Mouse (Mus musculus) B cell, adult 2 months (primary cell): ENCODE measurements around the gene Elane.

Experiments
- DNase-seq, 2 experiments: peaks; one replicate each; pipeline ENCODE4 v3.0.0; 2022

Gene Elane

DNA sequence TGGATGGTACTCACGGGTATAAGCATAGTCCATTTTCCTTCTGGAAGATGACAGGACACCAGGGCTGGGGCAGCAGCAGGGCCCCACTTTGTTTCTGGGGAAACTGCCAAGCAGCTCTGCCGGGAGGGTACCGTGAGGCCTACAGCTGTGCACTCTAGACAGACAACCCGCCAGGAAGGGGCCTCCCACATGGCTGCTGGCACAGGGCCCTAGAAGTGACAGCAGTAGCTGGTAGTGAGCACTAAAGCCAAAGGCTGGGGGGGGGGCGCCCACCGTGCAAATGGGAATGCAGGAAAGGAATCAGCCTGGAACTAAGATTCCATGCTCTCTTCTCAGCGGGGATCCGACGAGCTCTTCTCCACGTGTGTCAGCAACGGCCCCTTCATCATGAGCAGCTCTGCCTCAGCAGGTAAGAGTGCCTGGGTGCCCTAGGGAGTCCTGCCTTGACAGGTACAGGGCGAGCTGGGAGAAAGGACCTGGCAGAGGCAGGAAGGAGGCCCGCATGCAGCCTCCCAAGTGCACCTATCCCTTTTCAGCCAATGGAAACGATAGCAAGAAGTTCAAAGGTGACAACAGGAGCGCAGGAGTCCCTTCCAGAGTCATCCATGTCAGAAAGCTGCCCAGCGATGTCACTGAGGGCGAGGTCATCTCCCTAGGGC lies 27.5 kb upstream of the Elane start:
- no peak for DNase-seq

DNA sequence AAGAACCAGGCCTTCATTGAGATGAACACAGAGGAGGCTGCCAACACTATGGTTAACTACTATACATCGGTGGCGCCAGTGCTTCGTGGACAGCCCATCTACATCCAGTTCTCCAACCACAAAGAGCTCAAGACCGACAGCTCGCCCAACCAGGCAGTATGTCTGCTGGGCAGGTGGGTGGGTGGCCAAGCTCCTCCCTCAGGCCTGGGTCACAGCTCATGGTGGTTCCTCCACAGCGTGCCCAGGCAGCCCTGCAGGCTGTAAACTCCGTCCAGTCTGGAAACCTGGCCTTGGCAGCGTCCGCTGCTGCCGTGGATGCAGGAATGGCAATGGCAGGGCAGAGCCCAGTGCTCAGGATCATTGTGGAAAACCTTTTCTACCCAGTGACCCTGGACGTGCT lies 26.9 kb upstream of the Elane start:
- DNase-seq = no peak

DNA sequence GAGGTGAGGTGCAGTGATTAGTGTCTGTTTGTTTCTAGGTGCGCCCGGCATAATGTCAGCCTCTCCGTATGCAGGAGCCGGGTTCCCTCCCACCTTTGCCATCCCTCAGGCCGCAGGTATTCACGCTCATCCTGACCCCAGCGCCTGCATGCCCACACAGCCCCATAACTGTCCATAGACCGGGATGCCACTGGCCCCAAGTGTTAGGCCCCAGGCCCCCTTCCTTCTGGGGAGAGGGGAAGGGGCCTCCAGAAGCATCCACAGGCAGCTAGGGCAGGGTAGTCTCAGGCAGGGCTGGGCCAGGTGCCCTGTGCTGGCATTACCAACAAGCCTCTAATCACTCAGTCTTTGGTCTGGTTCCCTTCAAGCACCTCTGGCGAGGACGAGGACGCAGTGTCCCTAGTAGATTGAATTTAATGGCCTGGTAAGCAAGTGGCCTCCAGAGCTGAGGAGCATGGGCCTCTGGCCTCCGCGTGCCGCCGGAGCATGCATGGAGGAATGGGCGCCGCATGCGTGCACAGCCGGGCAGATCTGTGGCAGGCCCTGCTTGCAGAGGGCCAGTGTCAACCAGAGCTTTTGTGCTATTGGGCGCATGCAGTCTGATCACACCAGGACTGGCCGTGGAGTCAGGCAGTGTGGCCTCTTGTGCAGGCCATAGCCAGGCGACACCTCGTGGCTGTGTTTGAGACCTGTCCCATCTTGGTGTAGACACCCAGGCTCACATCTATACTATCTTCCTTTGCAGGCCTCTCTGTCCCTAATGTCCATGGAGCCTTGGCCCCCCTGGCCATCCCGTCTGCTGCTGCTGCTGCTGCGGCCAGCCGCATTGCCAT lies 25.8 kb upstream of the Elane start:
- DNase-seq = no peak

DNA sequence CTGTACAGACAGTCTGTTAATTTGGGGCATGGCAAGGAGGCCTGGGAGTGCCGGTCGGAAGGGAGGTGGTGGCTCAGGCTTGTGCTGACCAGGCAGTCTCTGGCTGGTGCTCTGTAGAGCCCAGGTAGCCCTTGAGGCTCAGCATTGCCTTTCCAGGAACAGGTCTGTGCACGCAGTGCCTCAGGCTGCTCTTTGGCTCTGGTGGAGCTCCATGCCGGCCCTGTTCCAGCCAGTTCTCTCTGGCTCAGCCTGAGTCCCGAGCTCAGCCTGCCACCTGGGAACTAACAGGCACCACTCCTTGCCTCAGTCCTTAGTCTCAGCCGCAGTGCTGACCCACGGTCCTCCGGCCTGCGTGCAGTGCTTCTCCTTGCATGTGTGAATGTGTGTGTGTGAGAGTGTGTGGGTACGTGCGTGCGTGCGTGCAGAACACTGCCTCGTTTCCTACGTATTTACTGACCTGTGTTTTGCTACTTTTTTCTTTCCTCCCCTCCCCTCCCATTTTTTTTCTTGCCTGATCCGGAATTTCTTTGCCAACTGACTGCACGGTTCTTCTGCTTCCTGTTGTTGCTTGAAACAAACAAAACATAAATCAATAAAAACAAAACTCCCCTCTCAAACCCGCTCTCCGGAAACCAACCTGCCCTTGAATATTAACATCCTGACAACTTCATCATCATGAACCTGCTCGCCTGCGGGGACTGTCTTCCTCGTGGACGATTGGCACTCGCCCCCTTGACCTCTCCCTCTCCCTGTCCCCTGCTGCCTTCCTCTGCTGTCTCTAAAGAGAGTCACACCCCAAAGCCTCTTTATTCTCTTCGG lies 24.6 kb upstream of the Elane start:
- DNase-seq = no peak

DNA sequence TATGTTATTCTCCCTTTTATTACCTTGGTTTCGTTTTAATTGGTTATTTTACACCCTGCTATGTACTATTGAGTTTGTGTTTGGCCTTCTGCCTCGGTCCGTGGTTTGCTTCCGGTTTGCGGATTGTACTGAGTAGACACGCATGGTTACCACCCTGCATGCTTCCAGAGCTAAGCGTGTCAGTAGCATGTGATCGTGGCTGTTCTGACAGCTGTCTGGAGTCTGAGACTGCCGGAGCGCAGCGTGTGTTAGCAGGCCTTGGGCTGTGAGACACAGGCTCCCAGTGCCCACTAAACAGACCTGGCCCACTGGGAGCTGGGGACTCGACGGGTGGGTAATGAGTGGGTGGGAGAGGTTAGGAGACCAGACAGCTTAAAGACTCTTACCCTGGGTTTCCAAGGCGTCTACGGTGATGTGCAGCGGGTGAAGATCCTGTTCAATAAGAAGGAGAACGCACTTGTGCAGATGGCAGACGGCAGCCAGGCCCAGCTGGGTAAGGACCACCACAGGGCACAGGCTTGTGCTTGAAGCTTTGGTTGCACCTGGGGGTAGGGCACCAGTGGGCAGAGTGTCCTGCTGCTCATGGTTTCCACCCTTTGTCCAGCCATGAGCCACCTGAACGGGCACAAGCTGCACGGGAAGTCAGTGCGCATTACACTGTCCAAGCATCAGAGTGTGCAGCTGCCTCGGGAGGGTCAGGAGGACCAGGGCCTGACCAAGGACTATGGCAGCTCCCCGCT lies 23.8 kb upstream of the Elane start:
- no peak for DNase-seq

DNA sequence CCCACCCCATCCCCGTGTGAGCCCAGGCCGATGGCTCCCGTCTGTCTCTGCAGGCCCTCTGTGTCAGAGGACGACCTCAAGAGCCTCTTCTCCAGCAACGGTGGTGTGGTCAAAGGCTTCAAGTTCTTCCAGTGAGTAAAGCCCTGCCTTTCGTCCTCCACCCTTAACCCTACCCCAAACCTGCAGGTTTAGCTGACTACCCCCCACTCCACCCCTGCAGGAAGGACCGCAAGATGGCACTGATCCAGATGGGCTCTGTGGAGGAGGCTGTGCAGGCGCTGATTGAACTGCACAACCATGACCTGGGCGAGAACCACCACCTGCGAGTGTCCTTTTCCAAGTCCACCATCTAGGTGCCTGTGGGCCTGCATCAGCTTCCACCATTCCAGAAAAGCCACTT lies 23.1 kb upstream of the Elane start:
- no peak for DNase-seq

DNA sequence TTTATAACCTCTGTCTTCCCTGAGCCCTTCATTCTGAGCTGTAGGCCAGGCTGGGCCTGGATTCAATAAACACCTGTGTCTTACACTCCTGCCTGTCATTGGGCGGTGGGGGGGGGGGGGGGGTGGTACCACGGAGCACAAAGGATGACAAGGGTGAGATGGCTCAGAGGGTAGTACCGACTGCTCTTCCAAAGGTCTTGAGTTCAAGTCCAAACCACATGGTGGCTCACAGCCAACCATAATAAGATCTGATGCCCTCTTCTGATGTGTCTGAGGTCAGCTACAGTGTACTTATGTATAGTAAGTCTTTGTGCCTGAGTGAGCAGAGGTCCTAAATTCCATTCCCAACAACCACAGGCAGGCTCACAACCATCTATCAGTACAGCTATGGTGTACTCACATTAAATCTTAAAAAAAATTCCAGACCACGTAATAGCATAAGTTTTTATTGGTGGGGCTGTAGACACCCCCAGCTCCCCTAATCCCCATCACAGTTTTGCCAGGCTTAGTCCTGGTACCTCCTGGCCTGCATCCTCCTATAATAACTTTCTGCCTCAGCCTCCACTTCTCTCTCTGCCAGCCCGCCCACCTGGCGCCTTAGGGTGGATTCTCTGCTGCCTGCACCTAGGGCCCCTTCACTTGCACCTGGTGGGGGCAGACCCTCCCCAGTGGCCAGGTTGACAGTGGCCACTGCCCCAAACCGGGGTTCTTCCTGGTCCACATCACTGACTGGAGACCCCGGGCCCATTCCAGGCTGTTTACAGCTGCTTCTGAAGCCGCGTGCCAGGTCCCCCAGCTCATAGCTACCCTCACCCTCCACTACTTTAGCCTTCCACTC lies 21.5 kb upstream of the Elane start:
- DNase-seq = no peak

DNA sequence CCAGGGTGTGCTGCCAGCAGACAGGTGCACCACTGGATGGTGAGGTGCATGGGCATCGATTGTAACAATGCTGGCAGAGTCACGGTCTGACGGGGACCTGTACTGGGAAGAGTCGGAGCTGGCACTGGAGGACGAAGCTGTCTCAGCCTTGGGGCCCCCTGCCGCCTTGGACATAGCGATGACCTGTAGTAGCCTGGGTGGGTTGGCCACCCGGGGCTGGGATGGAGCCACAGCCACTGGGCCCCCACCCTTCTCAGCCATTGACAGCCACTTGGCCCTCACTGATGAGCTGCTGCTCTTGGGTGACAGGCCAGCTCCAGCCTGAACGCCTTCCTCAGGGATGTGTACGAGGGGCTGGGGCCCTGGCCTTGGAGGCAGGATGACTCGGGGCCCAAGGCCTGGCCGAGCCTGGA lies 20.9 kb upstream of the Elane start:
- no peak for DNase-seq

DNA sequence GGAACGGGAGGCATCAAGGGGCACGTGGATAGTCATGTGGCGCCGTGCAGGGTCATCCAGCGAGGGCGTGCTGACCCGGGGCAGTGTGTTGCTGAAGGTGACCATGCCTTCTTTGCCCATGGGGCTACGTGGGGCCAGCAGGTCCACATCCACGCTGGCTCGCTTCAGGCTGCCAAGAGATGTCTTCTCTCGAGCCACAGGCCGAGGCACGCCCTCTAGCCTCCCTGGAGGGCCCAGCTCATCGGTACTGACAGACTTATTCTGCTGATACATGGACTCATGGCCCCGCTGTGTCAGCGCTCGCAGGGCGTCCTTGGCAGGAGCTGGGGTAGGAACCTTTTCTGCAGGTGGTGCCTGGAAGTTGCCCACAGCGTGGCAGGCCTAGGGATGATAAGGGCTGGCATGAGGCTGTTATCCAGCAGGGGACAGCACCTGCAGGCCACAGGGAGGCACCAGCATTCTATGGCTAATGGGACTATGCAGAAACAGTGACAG lies 20.2 kb upstream of the Elane start:
- no peak for DNase-seq

DNA sequence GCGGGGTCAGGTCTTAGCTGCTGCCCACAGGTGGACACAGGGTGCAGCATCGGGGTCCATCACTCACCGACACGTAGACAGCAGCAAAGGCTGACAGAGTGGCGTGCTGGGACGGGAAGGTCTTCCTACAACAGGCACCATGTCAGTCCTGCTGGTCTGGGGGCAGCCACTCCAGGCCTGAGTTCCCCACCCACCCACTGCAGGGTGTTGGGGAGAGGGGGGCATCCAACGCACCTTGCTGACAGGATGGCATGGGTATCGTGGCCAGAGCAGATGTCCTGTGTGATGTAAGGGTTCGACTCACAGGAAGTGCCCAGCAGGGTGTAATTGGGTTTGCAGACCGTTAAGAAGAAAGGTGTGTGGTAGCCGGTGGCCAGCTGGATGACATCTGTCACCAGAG lies 19.4 kb upstream of the Elane start:
- DNase-seq = no peak

DNA sequence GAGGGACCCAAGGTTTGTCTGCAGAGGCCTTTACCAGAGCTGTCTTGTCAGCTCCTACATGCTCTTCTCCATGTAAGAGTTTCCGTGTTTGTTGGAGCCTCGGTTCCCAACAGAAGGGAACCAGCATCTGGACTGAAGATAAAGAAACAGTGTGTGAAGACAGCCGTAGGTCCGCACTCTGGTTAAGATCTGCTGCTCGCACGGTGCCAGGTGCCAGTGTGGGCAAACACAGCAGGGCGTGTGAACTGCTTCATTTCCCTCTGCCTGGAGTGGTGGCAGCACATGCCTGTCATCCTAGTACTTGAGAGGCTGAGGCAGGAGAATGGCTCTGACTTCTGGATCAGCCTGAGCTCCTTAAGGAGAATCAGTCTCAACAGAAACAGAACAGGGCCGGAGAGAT lies 14.2 kb upstream of the Elane start:
- DNase-seq = no peak

DNA sequence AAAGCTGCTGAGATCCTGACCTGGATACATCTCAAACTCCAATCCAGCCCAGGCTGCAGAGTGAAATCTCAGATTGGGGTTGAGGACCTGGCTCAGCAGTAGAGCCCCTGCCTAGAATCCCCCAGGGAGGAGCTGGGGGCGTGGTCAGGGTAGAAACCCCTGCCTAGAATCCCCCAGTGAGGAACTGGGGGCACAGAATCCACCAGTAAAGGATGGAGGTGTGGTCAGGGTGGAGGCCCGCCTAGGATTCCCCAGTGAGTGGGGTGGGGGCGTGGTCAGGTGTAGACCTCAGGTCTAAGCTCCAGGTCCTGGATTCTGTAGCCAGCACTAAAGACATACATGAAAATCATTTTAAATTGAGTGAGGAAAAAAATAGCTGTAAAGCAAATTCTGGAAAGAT lies 13.2 kb upstream of the Elane start:
- no peak for DNase-seq

DNA sequence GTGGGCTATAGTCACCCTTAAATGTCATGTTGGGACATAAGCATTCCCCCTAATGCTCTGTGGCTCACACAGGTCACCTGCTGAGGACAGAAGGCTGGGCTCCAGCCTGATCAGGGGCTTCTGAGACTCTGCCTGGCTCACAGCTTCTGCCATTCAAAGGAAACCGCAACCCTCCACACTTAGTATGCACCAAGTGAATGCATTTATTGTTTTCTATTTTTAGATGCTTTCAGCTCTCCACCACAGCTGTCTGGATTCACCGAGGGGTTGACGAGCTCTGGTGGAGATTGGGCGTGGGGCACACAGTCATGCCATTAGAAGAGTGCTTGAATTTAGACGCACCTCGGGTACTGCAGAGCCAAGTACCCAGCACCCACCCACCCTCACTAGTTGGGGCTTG lies 12.7 kb upstream of the Elane start:
- no peak for DNase-seq

DNA sequence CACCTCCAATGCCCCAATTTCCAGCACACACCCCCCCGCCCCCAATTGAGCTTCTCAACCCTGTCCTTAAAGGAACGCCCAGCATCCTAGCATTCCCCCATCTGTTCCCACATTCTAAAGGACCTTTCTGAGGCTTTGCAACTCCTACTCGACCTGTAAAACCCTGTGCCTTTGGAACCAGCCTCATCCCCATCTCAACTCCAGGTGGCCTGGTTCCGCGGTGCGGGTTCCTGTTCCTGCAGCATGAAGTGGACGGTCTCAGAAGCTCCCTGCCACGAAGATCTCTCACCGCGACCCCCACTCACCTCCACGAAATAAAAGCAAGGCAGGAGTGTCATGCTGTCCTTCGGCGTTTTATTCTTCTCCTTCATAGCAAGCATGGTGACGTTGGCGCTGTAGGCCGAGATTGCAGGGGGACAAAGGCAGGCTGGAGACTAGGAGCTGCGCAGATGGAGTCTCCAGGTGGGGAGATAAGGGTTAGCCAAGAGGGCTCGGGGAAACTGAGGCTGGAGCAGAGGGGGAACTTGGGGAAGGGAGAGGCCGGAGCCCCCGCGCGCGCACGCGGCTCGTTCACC lies 12.2 kb upstream of the Elane start:
- no peak for DNase-seq

DNA sequence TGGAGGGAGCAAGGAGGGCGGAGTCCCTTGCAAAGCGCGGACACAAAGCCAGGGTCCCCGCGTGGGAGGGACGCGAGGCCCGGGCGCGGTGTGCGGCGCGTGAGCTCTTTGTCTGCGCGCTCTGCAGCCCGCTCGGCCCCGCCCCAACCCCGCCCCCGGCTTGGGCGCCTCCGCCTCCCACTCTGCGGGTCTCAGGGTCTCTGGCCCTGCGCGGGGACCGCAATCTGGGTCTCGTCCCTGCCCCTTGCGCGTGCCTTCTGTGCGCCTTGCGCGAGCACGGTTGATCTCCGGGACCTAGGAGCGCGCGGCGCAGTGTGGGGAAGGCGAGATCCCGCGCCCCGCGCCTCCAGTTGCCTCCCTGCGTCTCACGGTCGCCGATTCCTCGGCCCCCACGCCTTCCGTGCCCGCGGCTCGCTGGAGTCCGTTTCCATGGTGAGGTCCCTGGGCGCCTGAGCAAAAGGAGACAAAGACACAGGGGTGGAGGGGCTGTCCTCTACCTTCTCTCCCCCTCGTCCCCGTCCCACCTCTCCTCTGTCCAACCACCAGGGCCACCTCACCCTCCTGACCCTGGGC lies 11.7 kb upstream of the Elane start, which contains the start of the genes Prtn3 and Plppr3:
TSS of gene Prtn3 (plus strand) at position 187 of the 573 bp plus-strand sequence.
TSS of gene Plppr3 (minus strand) at position 345 of the 573 bp plus-strand sequence.
- peak in 1 of 2 experiments; percentile 44 for DNase-seq

DNA sequence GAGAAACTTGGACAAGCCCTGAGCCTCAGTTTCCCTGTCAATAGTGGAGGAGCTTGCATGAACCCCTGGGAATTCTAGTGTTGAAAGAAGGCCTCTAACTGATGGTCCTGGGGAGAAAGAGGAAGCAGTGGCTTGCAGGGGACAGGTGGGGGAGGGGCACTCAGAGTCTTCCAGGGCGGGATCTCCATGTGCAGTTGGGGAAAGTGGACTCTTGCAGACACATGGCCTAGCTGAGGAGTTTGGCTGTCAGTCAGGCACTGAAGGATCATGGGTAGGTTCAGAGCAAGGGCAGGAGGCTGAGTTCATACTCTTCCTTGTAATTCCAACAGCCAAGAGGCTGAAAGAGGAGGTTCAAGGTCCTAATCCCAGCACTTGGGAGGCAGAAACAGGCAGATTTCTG lies 8.9 kb upstream of the Elane start:
- DNase-seq = peak; percentile 56 to 64

DNA sequence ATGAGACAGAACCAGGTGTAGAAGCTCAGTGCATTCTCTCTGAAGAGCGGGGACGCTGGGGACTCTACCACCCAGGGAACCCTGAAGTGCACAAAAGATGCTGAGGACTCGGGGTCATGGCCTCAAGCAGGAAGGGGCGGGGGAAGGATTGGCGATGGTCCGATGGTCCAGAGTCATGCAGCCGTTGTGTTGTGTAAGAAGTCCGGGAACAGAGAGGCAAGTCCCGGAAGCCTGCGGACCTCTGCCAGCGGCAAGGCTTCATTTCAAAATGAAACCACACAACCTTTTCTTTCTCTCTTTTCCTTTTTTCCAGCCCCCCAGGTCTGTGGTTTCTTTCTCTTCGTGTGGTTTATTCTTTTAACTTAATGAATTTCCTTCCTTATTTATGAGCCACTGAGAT lies 8.3 kb upstream of the Elane start:
- DNase-seq = peak in 1 of 2 experiments; percentile 27

DNA sequence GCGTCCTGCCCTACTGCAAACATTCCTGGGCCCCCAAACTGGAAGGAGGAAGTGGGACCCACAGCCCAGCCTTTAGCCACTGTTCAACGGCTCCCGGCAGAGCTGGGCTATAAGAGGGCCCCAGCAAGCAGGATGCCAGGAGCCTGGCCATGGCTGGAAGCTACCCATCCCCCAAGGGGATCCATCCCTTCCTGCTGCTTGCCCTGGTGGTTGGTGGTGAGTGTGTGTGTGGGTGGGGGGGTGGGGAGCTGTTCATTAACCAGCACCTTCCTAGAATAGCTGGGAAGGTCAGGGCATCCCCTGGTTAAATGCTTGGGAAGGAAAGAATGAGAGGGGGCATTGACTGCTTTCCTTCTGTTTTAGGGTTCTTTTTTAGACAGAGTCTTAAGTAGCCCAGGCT lies 6.5 kb upstream of the Elane start:
- DNase-seq = no peak

DNA sequence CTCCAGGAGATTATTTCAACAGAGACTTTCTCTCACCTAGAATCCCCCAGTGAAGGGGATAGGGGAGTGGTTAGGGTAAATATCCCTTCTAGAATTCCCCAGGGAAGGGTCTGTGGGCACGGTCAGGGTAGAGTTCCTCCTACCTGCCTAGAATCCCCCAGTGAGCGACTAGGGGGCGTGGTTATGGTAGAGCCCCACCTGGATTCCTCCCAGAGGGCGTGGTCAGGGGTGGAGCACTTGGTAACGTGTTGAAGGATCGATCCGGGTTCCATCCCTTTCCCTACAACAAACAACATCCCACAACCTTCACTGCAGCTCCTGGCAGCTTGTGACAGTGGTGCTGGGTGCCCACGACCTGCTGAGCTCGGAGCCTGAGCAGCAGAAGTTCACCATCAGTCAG lies 5.3 kb upstream of the Elane start:
- DNase-seq = peak; percentile 36 to 40

DNA sequence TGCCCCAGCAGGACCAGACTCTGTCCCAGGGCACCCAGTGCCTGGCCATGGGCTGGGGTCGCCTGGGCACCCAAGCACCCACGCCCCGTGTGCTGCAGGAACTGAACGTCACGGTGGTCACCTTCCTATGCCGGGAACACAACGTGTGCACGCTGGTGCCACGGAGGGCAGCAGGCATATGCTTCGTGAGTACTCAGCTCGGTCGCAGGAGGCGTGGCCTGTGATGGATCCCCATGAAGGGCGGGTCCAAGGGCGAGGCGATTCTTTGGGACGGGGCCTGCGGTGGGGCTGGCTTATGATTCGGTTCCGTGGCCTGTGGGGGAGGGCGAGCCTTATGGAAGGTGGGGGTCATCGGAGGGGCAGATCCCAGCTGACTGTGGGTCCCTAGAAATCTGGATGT lies 4.1 kb upstream of the Elane start:
- peak in 1 of 2 experiments; percentile 25 for DNase-seq
